Mouse (Mus musculus) neural tube, embryonic 15.5 days (tissue): ENCODE data around the gene Ucn. TPM values are rescaled to one million over a fixed set of nuclear protein-coding genes. Genes with fewer than 3 reads are reported as not detected.
A peak's percentile ranks its signal among the peaks of the same experiment; 100 is the strongest.

ENCODE experiments used
- ATAC-seq: fragments of 200-750 bp; cut with Nextera tagmentation; 2 replicates; pipeline ENCODE4 v1.8.0; 2017; ENCODE audit warnings: mild to moderate bottlenecking, moderate TSS enrichment, moderate library complexity; ENCODE audit not compliant: low FRiP score
- H3K27ac ChIP-seq: fragments of 300-500 bp; sonication (generic); replicated peaks from 2 replicates; pipeline ENCODE4 v1.5.1; 2015; ENCODE audit warnings: mild to moderate bottlenecking, inconsistent platforms
- H3K27me3 ChIP-seq: fragments of 300-500 bp; sonication (generic); replicated peaks from 2 replicates; pipeline ENCODE4 v1.6.1; 2015; ENCODE audit warnings: inconsistent platforms
- H3K36me3 ChIP-seq: fragments of 300-500 bp; sonication (generic); 2 replicates; pipeline ENCODE4 v1.6.1; 2015; ENCODE audit warnings: inconsistent platforms
- H3K4me1 ChIP-seq: fragments of 300-500 bp; sonication (generic); 2 replicates; pipeline ENCODE4 v1.6.1; 2015; ENCODE audit warnings: inconsistent platforms
- H3K4me2 ChIP-seq: fragments of 300-500 bp; sonication (generic); 2 replicates; pipeline ENCODE4 v1.6.1; 2015; ENCODE audit warnings: inconsistent platforms, mild to moderate bottlenecking, moderate library complexity
- H3K4me3 ChIP-seq: fragments of 300-500 bp; sonication (generic); replicated peaks from 2 replicates; pipeline ENCODE4 v1.5.1; 2015; ENCODE audit warnings: mild to moderate bottlenecking, inconsistent platforms
- H3K9ac ChIP-seq: fragments of 300-500 bp; sonication (generic); replicated peaks from 2 replicates; pipeline ENCODE4 v1.6.1; 2015; ENCODE audit warnings: mild to moderate bottlenecking, inconsistent platforms
- H3K9me3 ChIP-seq: fragments of 300-500 bp; sonication (generic); replicated peaks from 2 replicates; pipeline ENCODE4 v1.6.1; 2016; ENCODE audit warnings: inconsistent platforms
- whole genome bisulfite sequencing: fragments of 180-500 bp; shearing (Covaris S2); methylation state at CpG from one replicate; pipeline ENCODE4 v1.1.7; 2015; ENCODE audit warnings: mixed read lengths; 5-methylcytosine and 5-hydroxymethylcytosine counted together
- polyA plus RNA-seq: library from polyadenylated mRNA; unstranded; fragments of >200 nt; fragmentation: Nextera tagmentation; extraction: Ambion mirVana; gene quantifications from 2 replicates; pipeline ENCODE4 v1.2.1, GENCODE M21; 2015

Ucn gene
- polyA plus RNA-seq, 1 experiment from 2014 or later: not detected

DNA sequence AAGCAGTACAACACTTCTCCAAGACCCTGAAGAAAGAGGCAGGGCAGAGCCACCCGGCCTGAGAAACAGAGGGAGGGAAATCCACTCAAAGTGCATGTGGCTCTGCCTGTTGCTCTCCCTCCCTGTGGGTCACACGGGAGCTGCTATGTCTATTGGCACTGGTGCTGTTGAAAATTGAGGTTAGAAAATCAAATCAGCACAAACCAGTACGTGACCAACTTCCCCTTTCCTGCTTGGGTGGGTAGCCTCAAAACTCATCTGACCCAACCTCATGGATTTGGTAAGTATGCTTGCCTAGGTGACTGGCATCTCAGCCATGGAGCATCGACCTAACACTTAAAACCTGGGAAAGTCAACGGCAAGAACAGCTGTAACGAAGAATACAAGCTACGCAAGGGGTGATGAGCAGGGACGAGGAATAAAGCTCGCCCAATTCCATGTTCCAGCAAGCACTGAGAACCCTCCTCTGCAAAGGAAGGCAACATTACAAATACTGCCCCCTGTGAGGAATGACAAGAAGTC is 32.8 kb downstream of the Ucn start, which contains the start of gene Dnajc5g:
Dnajc5g (plus strand) TSS at position 472 of the 522 bp plus-strand sequence.
- Histone ChIP-seq H3K36me3 (no peaks in the 10 kb centered on the region), H3K27me3 (0 out of 2 replicates have a peak, but pooled peaks cover 4% of the 10 kb centered on the region), H3K4me2 (no peak within 1 kb of the TSS), H3K27ac (no peak within 1 kb of the TSS), H3K4me1 (no peaks in the 10 kb centered on the region), H3K9ac (no peak within 1 kb of the TSS), H3K9me3 (no peaks in the 10 kb centered on the region), H3K4me3 (no peak within 1 kb of the TSS)
- no peak for ATAC-seq
- 85% methylated on average over 9 of the region's 9 CpGs for WGBS

DNA sequence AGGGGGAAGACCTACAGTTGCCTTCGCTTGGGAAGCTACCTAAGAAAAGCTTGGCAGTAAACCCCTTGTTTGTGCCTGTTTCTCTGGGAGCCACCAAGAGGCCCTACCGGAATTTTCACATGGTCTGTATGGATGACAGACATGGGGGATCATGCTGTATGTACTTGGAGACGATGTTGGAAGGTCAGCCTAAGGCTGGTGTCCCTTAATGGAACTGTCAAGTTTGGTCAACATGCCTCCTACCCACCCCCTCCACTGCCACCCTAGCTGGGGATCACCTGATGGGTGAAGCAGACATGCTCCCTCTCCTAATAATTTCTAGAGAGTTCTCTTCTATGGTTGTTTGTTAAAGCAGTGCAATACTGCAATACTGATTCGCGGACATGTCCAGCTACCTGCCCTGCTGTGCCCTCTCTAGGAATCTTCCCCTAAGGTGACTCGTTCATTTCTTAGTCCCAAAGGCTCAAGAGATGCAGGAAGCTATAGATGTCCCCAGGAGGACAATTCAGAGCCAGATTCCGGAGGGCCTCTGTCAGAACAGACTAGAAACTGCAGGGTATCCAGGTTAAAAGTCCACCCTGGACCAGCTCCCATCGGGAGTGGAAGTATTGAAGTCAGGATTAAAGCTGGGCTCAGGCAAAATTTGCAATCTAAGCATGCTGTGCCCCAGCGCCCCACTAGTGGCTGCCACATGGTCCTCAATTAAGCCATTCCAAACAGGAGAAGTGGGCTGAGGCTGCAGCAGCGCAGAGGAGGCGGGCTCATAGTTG is 42.7 kb downstream of the Ucn start:
- H3K4me2 ChIP-seq: peak overlapping the region; percentile 68
- H3K9ac ChIP-seq: no peak overlapping the region
- no peak for ATAC-seq
- H3K36me3 ChIP-seq: no peaks in the 10 kb centered on the region
- H3K27me3 ChIP-seq: peaks cover 65% of the 10 kb centered on the region
- H3K4me3 ChIP-seq: peak overlapping the region; percentile 53
- H3K9me3 ChIP-seq: no peaks in the 10 kb centered on the region
- WGBS: 20% methylated on average over 11 of the region's 11 CpGs
- no peak overlapping the region for H3K27ac ChIP-seq
- peaks cover 51% of the 10 kb centered on the region for H3K4me1 ChIP-seq

DNA sequence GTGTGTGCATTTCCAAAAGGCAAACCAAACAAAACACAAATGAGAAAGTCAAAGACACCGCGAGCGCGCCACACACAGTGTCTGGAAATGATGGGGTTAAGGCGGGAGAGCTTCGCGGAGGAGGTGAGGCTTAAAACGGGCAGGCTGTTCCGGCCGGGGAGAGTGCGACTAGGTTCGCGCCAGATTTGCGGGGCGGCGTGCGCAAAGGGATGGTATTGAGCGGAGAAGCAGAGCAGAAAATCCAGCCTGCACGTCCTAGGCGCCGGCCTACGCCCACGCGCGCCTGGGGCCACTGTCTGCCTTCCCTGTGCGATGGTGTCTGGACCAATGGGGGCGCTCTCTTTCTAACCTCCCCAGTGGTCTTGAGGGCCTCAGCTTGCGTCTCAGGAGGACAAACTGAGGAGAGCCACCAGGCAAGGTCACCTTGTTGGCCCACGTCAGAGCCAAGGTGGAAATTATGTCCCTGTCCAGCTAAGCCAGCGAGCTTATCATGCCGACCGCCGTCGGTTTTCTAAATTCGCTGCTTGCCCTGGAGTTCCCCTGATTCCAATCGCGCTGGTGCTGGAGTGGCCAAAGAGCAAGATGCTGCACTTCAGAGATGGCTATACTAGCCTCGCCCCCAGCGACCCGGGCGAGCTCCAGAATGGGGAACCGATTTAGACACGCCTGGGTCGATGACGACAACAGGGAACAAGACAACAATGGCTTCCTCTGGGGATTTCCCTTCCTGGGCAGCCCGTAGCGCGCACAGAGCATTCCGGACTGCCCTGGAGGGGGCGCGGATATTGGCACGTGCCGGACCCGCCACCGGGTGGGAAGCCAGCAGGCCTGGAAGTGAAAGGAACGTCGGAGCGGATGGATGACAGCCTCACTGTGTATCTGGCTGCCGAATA is 43.6 kb downstream of the Ucn start:
- under 1% methylated on average over 59 of the region's 59 CpGs for WGBS
- H3K27me3 ChIP-seq: peaks cover 73% of the 10 kb centered on the region
- ATAC-seq: no peak
- no peak overlapping the region for H3K27ac ChIP-seq
- H3K9ac ChIP-seq: 0 out of 2 replicates have a peak overlapping the region, but pooled peaks have one; percentile 30
- H3K4me3 ChIP-seq: peak overlapping the region; percentile 53
- peak overlapping the region; percentile 68 for H3K4me2 ChIP-seq
- H3K4me1 ChIP-seq: peaks cover 54% of the 10 kb centered on the region
- no peaks in the 10 kb centered on the region for H3K36me3 ChIP-seq
- no peaks in the 10 kb centered on the region for H3K9me3 ChIP-seq

DNA sequence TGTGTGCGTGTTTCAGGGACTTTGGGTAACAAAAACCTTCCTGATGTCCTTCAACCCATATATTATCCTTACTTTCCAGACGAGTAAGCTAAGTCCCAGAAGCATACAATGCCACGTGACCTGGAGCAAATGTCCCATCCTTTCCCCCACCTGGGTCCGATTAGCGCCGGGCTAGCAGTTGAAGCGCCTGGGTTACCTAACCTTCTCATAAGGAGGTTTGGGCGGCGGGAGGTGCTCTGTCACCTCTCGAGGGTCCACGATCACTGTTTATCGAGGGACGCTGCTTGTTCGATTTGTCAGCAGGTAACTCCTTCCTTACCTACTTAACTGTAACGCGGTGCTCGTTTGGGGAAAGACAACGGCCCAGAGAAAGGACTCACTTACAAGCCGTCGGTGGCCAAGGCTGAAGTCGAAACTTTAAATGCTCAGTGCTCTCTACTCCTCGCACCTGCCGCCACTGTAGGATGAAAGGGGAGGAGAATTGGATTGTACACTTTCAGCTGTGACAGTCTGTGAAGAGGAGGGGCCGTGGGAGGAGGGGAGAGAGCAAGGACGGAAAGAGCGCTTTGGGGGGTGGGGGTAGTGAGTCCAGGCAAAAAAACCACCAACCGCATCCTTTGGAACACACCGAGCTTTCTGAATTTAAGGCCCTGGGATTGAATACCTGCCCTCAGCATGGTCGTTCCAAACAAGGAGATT is 44.4 kb downstream of the Ucn start:
- no peak for ATAC-seq
- Histone ChIP-seq H3K9ac (no peak overlapping the region), H3K4me2 (peak overlapping the region; percentile 68), H3K27ac (no peak overlapping the region), H3K4me3 (peak overlapping the region; percentile 53), H3K4me1 (peaks cover 54% of the 10 kb centered on the region), H3K9me3 (no peaks in the 10 kb centered on the region), H3K36me3 (no peaks in the 10 kb centered on the region), H3K27me3 (peaks cover 81% of the 10 kb centered on the region)
- 1% methylated on average over 29 of the region's 29 CpGs for WGBS

DNA sequence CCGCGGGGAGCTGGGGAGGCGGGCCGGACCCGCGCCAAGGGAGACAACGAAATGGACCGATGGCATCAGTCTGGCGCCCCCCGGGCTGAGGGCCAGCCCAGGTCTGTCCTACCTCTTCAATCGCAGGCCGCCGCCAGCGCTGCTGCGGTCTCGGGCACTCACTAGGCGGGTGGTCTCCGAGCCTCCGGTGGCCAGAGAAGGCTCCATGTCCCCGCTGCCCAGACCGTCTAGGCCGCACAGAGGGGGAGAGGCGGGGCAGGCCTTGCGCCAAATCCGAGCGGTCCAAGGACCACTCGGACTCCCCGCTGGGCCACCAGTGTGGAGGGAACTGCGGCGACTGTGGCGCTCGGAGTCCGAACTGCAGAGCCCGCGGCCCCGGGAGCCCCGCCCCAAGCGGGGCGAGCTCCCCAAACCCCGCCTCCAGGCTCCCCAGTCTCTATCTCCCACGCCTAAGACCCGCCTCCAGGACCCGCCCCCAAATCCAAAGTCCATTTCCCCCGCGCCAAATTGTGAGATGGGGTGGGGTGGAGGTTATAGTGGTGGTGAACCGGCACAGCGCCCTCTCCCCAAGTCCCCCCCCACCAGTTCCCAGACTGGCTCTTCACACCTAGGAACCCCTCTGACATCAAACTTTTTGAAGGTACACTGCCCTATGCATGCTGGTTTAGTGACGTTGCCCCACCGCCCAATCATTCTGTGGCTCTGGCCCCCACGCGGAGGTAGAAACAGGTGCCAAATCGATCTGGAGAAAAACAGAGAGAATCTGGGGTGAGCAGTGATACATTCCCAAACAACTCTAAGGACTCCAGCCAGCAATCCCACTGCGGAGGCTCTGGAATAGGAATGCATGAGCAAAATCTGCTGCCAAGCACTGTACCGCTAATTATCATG is 45.2 kb downstream of the Ucn start:
- Histone ChIP-seq H3K9me3 (no peaks in the 10 kb centered on the region), H3K36me3 (no peaks in the 10 kb centered on the region), H3K27ac (peak overlapping the region; percentile 61), H3K4me3 (peak overlapping the region; percentile 53), H3K27me3 (peaks cover 80% of the 10 kb centered on the region), H3K9ac (peak overlapping the region; percentile 70), H3K4me2 (peak overlapping the region; percentile 68), H3K4me1 (peaks cover 54% of the 10 kb centered on the region)
- peak; percentile 83 for ATAC-seq
- under 1% methylated on average over 49 of the region's 54 CpGs for WGBS

DNA sequence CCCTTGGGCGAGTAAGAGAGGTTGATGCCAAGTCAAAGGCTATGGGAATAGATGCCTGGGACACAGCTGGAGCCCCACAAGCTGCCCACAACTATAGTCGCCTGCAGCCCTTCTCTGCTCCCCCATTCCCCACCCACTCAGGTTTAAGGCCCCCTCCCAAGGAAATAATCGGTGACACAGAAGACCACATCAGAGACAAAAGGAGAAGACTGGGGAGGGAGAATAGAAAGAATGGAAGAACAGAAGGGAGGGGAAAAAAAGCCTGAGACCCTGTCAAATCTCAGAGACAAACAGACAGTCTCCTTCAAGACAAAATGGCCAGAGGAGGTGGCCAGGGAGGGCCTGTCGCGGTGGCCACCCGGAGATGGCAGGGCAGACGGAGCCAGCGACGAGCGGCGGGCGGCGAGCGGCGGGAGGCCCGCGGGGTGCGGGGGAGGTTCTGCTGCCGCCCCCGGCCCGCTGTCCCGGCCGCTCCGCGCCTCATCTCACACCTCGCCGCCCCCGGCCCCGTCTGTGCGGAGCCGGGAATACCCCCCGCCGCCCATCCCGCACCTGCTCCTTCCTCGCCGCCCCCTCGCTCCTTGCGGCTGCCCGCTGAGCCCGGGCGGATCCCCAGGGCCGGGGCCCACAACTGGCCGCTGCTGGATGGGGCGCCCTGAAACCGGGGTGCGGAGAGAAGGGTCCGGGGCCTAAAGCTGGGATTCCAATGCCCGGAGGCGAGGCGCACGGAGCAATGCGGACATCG is 46.2 kb downstream of the Ucn start:
- Histone ChIP-seq H3K27ac (peak overlapping the region; percentile 61), H3K9ac (peak overlapping the region; percentile 70), H3K36me3 (no peaks in the 10 kb centered on the region), H3K4me1 (peaks cover 54% of the 10 kb centered on the region), H3K9me3 (no peaks in the 10 kb centered on the region), H3K4me3 (peak overlapping the region; percentile 53), H3K4me2 (peak overlapping the region; percentile 68), H3K27me3 (peaks cover 75% of the 10 kb centered on the region)
- WGBS: 3% methylated on average over 25 of the region's 53 CpGs
- no peak for ATAC-seq

Other genes starting within 250 kb of the Ucn start
- 244 and 282 TPM in 2 replicates for gene Ost4, start 231.0 kb downstream of the Ucn start, polyA plus RNA-seq
- gene Emilin1, start 225.4 kb downstream of the Ucn start, polyA plus RNA-seq: 24.5 and 52.1 TPM in 2 replicates
- 12.7 and 17.0 TPM in 2 replicates for gene Khk, start 217.4 kb downstream of the Ucn start, polyA plus RNA-seq
- gene Cgref1, start 193.2 kb downstream of the Ucn start, polyA plus RNA-seq: 68.9 and 80.2 TPM in 2 replicates
- 124 and 125 TPM in 2 replicates for gene Preb, start 178.5 kb downstream of the Ucn start, polyA plus RNA-seq
- gene Tcf23, start 170.2 kb downstream of the Ucn start, polyA plus RNA-seq: 0.13 TPM in 1 of 2 replicates, not detected in the other
- 173 and 179 TPM in 2 replicates for gene Atraid, start 90.5 kb downstream of the Ucn start, polyA plus RNA-seq
- gene Slc5a6, start 89.9 kb downstream of the Ucn start, polyA plus RNA-seq: 16.7 and 17.8 TPM in 2 replicates
- gene Cad, start 84.0 kb downstream of the Ucn start, polyA plus RNA-seq: 11.6 and 13.5 TPM in 2 replicates
- gene Dnajc5g, start 32.5 kb downstream of the Ucn start, polyA plus RNA-seq: not detected in 2 replicates
- 44.9 and 55.5 TPM in 2 replicates for gene Slc30a3, start 30.6 kb downstream of the Ucn start, polyA plus RNA-seq
- 0.33 and 1.5 TPM in 2 replicates for gene Trim54, start 22.1 kb downstream of the Ucn start, polyA plus RNA-seq
- gene Mpv17, start 15.4 kb upstream of the Ucn start, polyA plus RNA-seq: 57.4 and 58.0 TPM in 2 replicates
- gene Gm29609, start 41.1 kb upstream of the Ucn start, polyA plus RNA-seq: 1.5 and 1.9 TPM in 2 replicates
- gene Gtf3c2, start 41.3 kb upstream of the Ucn start, polyA plus RNA-seq: 54.0 and 61.9 TPM in 2 replicates
- gene Snx17, start 54.4 kb upstream of the Ucn start, polyA plus RNA-seq: 111 and 120 TPM in 2 replicates
- 86.8 and 90.4 TPM in 2 replicates for gene Eif2b4, start 54.6 kb upstream of the Ucn start, polyA plus RNA-seq
- gene Zfp513, start 63.5 kb upstream of the Ucn start, polyA plus RNA-seq: 14.2 and 14.9 TPM in 2 replicates
- 167 and 173 TPM in 2 replicates for gene Ppm1g, start 81.9 kb upstream of the Ucn start, polyA plus RNA-seq
- gene Nrbp1, start 102.0 kb upstream of the Ucn start, polyA plus RNA-seq: 166 and 168 TPM in 2 replicates
- 0.36 and 0.51 TPM in 2 replicates for gene Gm9970, start 102.4 kb upstream of the Ucn start, polyA plus RNA-seq
- gene Krtcap3, start 112.9 kb upstream of the Ucn start, polyA plus RNA-seq: 3.0 and 11.2 TPM in 2 replicates
- gene Ift172, start 152.3 kb upstream of the Ucn start, polyA plus RNA-seq: 28.9 and 30.4 TPM in 2 replicates
- gene Fndc4, start 157.3 kb upstream of the Ucn start, polyA plus RNA-seq: 102 and 129 TPM in 2 replicates
- gene Gckr, start 158.6 kb upstream of the Ucn start, polyA plus RNA-seq: 0.10 and 0.24 TPM in 2 replicates